Mouse (Mus musculus) left cerebral cortex, adult 9 months (tissue): Measurements from ENCODE around the gene Acsm1.
"Not testable (repeated sequence)": the region's sequence is repeated elsewhere in the genome, so short reads cannot be mapped to it uniquely, and the experiment has no call there.

Source experiments
- DNase-seq, 2 experiments: peaks; one replicate each; pipeline ENCODE4 v3.0.0; 2022; ENCODE audit warnings: low spot score in 2 of 2

The Acsm1 gene

DNA sequence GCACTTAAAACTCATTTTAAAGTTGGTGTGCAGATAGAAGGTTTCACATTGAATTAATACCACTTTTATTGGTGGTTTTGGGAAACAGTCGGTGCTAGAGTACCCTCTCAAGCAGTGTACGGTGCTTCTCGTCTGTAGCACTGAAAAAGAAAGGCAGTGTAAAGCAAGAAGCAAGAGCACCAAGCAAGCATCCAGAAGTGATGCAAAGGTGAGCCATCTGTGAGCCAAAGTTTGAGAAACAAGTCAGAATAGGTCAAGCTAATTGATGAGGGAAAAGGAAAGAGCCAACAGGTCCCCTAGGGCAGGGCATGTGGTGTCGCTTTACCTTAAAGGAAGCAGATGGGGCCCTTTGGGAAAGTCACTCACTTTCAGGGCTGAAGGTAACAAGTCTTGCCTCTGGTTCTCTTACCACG is at the start of gene Acsm1:
TSS of gene Acsm1 (plus strand) at position 363 of the 413 bp plus-strand sequence.
- DNase-seq, result no peak

DNA sequence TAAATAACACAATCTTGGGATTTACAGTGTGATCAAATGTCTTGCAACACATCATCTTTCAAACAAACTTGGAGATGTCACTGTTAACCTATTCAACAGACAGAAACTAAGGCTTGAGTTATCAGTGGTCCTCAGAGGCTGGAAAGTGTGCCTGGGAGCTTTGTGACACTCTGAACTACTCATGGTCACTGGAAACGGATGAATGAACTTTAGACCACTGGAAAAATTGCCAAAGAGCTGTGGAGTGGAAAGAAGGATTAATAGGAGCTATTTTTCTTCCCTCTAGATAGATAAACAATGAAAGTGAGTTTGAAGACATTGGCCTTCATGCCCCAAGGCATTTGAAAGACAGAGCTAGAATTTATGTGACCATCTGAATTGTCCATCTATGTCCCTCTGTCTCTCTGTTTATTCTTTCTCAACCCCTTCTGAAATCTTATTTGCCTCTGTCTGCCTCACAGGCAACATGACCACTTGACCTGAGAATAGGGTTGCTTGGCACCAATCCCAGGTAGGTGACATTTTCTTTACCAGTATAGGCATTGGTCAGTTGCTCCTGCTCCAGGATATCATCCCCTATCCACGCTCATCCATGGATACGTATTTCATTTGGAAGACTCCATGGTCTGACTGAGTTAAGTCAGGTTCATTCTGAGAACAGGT is 46.9 kb upstream of the Acsm1 start:
- DNase-seq, result no peak

GRCm38 (mm10) chr7:119560452-119560835 is 46.4 kb upstream of the Acsm1 start:
- no peak for DNase-seq

DNA sequence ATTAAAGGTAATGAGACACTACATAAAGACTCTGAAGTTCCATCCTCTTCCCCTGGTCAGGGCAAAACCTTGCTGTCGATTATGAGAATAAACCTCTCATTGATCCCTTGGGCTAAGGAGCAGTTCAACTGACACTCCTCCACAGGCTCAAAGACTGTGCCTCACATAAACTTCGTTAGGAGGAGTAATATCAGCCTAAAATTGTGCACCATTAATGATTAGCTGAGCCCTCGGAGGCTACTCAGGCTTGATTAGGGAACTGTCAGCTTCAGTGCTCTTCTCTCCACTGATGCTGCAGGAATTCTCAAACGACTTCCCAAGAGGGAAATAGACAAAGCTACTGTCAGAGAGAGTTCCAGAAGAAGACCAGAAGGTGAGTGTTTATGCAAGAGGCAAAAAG is 45.4 kb upstream of the Acsm1 start:
- DNase-seq, result no peak

- not testable (repeated sequence) for DNase-seq
Observed at GRCm38 (mm10) chr7:119562476-119562875, 44.4 kb upstream of the Acsm1 start.

- DNase-seq, result no peak
Observed at GRCm38 (mm10) chr7:119594530-119595107, 12.2 kb upstream of the Acsm1 start.

- DNase-seq, result no peak
Observed at GRCm38 (mm10) chr7:119595306-119595705, 11.5 kb upstream of the Acsm1 start.

DNA sequence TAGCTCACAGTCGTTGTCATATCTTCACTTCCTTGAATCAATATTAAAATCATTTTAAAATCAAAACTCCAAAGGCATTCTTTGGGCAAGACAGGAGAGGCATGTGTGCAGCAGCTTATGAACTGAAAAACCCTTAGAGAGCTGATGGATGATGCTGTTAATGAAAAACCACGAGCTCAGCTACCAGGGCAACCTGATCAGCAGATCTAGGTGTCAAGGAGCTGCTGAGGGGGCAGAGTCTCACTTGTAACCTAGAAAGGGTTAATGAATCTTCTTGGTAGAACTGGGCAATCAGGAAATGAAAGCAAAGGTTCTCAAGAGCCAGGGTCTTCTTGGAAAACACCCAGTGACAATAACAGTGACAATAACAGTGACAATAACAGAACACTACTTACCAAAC is 10.3 kb upstream of the Acsm1 start:
- DNase-seq, result no peak

DNA sequence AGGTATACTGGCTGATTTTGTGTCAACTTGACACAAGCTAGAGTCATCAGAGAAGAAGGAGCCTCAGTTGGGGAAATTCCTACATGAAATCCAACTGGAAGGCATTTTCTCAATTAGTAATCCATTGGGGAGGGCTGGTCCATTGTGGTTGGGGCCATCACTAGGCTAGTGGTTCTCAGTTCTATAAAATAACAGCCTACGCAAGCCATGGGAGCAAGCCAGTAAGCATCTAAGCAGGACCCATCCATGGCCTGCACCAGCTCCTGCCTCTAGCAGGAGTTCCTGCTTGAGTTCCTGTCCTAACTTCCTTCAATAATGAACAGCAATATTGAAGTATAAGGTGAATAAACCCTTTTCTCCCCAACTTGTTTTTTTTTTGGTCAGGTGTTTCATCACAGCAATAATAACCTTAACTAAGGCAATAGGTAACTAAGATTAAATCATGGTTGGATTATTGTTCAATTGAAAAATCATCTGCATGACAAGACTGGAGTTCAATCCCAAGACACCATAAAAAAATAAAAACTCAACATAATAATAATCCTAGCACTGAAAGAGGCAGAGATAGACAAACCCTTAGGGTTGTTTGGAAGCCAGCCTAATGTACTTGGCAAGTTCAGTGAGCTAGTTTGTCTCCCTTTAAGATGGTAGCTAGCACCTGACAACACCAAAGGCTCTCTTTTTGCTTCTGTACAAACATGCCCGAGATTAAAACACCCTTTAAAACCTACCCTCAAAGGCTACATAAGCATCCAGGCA is 5.5 kb upstream of the Acsm1 start:
- no peak for DNase-seq

DNA sequence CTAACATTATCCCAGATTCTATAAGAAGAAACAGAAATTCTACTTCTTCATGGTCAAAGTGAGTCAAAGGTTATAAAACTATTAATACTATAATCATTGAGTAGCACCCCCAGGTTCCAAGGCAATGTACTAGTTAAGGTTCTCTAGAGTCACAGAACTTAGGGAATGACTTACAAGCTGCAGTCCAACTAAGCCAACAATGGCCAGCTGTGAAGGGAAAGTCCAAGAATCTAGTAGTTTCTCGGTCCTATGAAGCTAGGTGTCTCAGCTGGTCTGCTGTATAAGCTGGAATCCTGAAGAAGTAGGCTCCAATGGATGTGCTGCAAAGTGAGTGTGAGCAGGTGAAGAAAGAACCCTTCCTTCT is 4.9 kb upstream of the Acsm1 start:
- no peak for DNase-seq

DNA sequence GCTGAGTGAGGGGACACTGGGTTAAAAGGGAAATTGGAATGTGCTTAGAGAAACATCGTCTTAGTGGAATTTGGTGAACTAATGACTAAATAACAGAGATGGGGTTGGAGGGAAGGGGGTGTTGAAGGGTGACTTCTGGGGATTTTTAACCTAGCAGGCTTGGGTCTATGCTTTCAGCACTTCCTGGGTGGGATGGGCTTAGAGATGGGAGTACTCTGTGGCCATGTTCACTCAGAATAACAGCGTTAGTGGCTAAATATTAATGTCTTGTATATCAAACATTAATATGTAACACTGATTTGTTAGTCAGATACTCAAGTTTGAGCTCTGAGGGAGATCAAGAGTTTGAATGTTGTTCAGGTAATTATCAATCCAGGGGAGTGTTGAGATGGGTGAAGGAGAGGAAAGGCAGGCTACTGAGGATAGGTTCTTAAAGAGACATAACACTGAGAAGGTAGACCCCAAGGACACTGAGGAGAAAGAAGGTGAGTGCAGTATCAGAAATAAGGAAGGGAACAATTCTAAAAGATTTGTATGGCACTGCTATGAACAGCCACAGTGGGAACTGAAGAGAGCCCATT is 1.8 kb upstream of the Acsm1 start:
- no peak for DNase-seq

- no peak for DNase-seq
Observed at GRCm38 (mm10) chr7:119605926-119606663, 731 bp upstream of the Acsm1 start.

DNA sequence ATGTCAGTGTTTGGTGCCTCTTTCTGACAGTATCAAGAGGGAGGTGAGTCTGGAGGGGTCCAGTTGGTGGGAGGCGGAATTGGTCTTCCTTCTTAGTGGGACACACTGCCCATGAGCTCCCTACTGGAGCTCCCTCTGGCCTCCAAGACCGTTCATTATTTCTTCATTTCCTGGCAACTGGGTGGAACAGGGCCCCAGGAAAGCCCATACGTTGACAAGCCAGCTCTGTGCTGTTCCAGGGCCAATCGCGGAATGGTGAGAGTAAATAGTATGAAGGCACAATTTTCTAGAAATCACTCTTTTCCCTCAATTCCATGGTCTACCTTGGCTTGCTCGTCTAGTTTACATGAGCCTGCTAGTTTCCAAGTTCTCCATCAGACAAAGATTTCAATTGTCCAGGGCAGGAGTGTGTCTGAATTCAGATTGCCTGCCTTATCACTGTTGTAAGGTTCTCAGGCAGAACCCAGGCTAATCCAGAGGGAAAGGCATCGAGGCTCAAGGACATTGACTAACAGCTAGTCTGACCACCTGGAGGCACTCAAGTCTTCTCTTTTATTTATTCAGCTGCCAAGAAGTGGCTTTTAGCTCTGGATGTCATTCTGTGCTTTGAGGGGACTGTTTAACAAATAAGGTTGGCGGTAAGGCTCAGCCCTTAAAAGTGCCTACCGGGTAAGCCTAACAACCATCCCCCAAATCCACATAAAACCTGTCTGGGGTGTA is 1.1 kb downstream of the Acsm1 start:
- no peak for DNase-seq

GRCm38 (mm10) chr7:119616531-119616930 is 9.7 kb downstream of the Acsm1 start:
- no peak for DNase-seq

DNA sequence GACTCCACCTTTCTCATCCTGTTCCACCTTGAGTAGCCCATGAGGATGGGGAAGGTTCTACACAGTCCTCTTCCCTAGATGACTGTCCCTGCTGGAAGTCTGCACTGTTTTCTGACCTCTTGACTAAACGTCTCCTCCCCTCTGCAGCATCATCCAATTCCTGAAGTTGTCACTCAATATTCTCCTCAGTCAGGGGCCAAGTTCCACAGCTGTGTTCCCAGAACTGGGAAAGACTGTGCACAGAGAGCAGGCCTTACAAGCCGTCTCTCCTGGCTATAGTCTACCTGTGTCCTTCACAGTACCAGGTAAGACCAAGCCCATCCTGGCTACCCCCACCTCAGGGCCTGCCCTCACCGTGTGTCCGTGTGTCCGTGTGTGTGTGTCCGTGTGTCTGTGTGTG is 10.8 kb downstream of the Acsm1 start:
- no peak for DNase-seq

DNA sequence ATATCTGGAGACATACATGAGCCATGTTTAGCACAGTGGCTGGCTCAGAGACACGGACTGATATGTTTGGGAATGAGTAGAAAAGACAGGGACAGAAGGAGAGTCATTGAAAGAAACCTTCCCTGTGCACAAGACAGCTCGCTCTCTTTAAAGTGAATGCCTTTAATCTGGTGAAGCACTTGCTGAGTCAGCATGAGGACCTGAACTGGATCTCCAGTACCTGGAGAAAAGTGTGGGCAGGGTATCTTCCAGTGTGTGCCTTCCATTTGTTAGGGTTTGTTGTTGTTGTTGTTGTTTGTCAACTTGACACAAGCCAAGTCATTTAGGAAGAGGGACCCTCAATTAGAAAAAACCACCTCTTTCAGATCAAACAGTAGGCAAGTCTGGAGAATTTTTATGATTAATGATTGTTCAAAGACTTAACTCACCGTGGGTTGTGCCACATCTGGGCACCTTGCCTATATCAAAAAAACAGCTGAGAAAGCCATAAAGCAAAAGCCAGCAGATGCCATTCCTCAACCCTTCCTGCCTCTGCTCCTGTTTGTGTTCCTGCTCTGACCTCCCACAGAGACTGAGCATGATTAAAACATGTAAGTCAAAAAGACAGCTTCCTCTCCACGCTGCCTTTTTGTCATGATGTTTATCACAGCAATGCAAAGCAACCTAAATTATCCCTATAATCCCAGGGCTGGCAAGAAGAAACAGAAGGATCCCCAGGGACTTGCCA is 11.5 kb downstream of the Acsm1 start:
- DNase-seq, result no peak

DNA sequence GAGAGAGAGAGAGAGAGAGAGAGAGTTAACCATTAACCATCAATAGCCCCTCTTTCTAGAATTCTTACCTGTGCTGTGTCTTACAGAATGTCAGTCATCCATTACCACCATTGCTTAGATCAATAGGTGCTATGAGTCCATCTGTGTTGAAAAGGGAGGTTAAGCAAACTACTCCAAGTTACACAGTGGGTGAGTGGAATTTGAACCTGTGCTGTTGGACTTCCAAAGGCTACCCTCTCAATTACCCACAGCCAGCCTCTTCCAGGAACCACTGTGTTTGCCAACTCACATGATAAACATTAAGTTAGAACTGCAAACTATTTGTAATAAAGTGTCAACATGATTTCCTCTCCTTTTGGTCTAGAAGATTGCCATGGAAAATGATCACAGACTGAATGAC is 13.3 kb downstream of the Acsm1 start:
- DNase-seq, result no peak

DNA sequence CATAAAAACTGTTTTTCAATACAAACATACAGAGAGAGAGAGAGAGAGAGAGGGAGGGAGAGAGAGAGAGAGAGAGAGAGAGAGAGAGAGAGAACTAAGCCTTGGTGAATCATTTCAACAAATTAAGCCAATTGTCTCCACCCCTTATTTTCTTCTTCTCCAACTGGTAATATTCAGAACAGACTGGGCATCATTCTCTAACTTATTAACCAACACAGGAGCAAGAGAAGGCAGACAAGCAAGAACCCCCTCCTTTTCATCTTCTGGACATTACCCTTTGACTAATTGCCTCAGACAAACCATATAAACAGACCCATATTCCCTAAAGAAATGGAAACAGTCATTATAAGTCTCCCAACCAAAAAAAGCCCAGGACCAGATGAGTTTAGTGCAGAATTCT is 31.9 kb downstream of the Acsm1 start:
- DNase-seq, result no peak

- no peak for DNase-seq
Observed at GRCm38 (mm10) chr7:119642307-119642706, 35.5 kb downstream of the Acsm1 start.

GRCm38 (mm10) chr7:119667893-119668292 is 61.1 kb downstream of the Acsm1 start:
- no peak for DNase-seq

GRCm38 (mm10) chr7:119670395-119670794 is 63.6 kb downstream of the Acsm1 start:
- DNase-seq, result no peak
